Mouse (Mus musculus) bone marrow macrophage, adult 2 months (primary cell): ENCODE results near the gene Cyth1.

Source experiments
- CTCF ChIP-seq: IDR thresholded peaks from 2 replicates; pipeline ENCODE4 v1.5.1; 2012; ENCODE audit warnings: low read depth, mild to moderate bottlenecking, low read length, moderate library complexity
- POLR2A ChIP-seq: IDR thresholded peaks from 2 replicates; pipeline ENCODE4 v1.6.1; 2012; ENCODE audit warnings: mild to moderate bottlenecking, low read depth, low read length, borderline replicate concordance

- TF ChIP-seq CTCF: no peak
- TF ChIP-seq POLR2A: no peak
Observed at GRCm38 (mm10) chr11:118146446-118146845, 101.9 kb downstream of the Cyth1 start.
